Mouse (Mus musculus): Measurements from ENCODE around the gene Clec18a.
"Not testable (repeated sequence)": the region's sequence is repeated elsewhere in the genome, so short reads cannot be mapped to it uniquely, and the experiment has no call there.

The Clec18a gene

DNA sequence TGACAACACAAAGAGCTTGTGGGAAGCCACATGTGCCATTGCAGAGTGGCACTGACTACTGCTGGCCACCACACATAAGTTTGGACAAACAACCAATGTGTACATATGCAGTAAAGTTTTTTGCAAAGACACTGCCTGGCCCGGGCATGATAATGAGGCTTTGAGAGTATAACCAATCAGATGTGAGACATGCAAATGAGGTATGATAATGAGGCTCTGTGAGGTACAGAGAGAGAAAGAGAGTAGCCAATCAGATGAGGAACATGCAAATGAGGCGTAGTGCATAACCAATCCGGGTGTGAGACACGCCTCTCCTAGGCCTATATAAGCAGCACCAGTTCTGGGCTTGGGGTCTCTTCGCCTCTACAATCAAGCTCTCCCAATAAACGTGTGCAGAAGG is at the start of gene Clec18a:
TSS of gene Clec18a (minus strand) at position 101 of the 400 bp plus-strand sequence.
- not testable (repeated sequence) for DNase-seq

- DNase-seq, result no peak
Observed at GRCm38 (mm10) chr8:111130756-111131155, 38.5 kb upstream of the Clec18a start.

- DNase-seq, result no peak
Observed at GRCm38 (mm10) chr8:111119481-111119880, 27.3 kb upstream of the Clec18a start.

DNA sequence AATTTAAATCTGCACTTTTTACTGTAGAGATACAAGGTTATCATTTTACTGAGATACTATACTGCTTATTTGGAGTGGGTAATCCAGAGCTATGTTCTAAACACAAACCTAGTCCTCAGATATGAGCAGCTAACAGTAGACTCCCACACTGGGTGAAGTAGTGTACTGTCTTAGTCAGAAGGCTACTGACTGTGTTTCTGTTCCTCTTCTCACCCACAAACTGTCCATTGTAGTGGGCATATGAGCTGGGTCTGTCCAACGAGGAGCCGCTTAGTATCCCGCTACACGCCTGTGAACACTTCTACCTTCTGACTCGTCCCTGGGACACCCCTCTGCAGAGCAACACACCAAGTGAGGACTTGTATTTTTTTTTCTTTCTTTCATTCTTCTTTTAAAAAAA is 22.7 kb upstream of the Clec18a start:
- DNase-seq, result no peak

DNA sequence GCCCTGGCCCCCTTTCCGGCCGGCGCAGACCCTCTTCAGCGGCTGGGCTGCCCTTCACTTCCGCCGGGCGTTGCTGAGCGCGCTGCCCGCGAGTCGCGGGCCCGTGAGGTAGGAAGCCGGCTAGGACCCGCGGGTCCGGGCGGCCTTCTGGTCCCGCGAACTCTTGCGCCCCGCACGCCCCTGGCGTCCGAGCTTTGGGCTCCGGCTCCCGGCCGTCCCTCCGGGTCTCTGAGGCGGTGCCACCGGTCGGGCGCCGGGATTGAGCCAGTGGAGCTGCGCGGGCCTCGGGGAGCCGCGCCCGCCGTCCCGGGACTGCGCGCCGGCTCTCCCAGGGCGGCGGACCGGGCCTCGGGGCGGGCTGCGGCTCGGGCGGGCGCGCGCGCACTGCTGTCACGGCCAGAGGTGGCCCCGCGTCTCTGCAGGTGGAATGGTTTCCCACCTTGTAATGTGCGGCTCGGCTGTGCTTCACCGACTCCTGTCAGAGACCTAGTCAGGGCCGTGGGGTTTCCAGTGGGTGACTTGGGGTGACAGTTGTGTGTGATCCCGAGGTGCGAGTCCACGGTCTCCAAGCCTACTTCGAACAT is 2.6 kb upstream of the Clec18a start:
- peak; percentile 8 for DNase-seq

GRCm38 (mm10) chr8:111093865-111094718 is 1.9 kb upstream of the Clec18a start, which contains the start of gene Pdpr:
Gene Pdpr, plus strand, starts transcription at chr8:111094630.
- DNase-seq, result peak; percentile 90

DNA sequence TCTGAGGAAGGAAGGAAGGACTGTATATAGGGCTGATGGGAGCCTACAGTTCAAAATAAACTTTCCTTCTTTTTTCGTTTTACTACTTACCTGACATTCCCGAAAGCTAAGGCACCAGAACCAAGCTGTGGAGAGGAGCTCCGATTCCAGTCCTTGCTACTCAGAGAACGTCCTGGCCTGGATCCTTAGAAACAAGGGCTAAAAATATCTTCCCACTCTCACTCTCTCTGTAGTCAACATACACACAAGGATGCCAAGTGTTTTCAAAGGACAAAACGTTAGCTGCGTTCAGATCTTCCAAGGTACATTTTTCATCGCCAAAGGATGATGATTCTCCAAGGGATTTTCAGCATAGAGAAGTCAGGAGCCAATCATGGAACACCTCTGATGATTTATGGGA is 520 bp downstream of the Clec18a start:
- no peak for DNase-seq

GRCm38 (mm10) chr8:111090126-111090525 is 2.1 kb downstream of the Clec18a start:
- peak; percentile 80 for DNase-seq

- DNase-seq, result not testable (repeated sequence)
Observed at GRCm38 (mm10) chr8:111083936-111084335, 8.3 kb downstream of the Clec18a start.

DNA sequence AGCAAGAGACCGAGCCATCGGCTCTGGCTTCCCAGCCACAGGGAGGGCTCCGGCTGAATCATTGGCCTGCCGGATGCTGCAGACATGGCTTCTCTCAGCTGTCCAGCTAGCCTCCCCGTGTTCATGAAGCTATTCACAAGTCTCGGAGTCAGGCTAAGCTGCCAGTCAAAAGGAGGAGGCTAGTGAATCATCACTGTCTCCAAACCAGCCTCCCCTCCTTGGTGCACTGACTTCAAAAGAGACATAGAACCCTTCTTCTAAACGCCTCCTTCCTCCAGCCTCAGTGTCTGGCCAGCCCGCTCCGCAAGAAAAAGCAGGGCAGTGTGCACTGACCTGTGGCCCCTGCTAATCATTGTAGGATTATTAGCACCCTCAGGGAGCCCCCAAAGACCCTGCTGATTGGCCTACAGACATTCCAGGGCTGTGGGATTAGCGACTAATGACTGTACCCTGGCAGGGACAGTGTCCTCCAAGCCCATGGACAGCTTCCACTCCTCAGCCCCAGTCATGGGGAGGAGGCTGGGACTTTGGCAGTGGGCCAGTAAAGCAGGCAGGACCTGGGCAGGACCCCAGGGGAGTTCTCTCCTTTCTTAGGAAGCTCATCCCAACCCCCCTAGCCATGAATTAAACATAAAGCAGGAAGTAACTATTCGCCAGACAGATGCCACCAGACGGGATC is 10.5 kb downstream of the Clec18a start:
- no peak for DNase-seq

- DNase-seq, result no peak
Observed at GRCm38 (mm10) chr8:111079861-111080271, 12.4 kb downstream of the Clec18a start.

- DNase-seq, result no peak
Observed at GRCm38 (mm10) chr8:111079461-111079860, 12.8 kb downstream of the Clec18a start.

DNA sequence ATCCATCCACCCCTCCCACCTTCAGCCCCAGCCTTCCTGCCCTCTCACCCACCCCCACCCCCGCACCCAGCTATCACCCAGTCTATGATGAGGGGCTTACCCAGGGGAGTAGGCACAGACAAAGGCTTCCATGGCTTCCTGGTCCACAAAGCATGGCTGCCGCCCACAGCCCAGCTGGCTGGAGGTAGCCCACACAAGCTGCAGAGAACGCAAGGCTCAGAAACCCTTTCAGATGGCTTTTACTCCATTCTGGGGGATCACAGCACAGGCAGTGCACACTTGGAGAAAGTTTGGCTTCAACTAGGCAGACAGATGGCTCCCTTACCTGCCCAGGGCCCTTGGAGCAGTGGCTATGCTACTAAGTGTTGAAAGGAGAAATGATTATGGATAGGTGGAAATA is 16.3 kb downstream of the Clec18a start:
- DNase-seq, result peak; percentile 43

- DNase-seq, result not testable (repeated sequence)
Observed at GRCm38 (mm10) chr8:111068660-111069059, 23.6 kb downstream of the Clec18a start.

- no peak for DNase-seq
Observed at GRCm38 (mm10) chr8:111067439-111067838, 24.8 kb downstream of the Clec18a start.

GRCm38 (mm10) chr8:111066308-111066707 is 25.9 kb downstream of the Clec18a start:
- no peak for DNase-seq

DNA sequence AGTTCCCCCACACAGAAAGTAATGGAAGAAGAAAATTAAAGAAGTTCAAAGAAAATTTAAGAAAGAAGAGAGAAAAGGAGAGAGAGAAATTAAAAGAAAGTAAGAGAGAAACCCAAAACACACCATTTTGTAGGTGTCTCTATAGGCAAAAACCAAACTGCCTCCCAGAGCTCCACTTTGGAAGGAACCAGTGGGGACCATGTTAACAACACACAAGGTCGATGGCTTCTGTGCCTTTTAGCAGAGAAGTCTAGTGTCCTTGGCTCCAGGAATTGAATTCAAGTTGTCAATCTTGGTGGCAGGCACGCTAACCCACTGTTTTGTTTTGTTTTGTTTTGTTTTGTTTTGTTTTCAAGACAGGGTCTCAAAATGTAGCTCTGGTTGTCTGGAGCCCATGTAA is 29.3 kb downstream of the Clec18a start:
- no peak for DNase-seq

- DNase-seq, result peak; percentile 87
Observed at GRCm38 (mm10) chr8:111062072-111062757, 30.0 kb downstream of the Clec18a start.

DNA sequence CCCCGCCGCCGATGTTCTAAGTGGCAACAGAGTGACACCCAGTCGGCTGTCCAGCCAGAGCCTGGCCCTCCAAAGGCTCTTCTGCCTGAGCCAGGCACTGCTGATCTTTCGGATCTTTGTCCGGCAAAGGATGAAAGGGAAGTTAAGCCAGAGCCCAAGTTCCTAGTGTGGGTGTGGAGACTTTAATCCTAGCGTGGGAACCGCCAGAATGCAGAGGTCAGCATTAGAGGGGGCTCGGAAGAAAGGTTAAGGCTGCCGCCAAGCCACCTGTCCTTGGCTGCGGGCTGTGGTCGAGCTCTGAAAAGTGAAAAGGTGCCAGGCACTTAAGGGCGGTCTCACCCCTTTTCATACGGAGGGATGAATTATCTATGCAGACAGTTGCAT is 30.5 kb downstream of the Clec18a start:
- DNase-seq, result no peak

GRCm38 (mm10) chr8:111058946-111059572 is 33.2 kb downstream of the Clec18a start:
- DNase-seq, result no peak

DNA sequence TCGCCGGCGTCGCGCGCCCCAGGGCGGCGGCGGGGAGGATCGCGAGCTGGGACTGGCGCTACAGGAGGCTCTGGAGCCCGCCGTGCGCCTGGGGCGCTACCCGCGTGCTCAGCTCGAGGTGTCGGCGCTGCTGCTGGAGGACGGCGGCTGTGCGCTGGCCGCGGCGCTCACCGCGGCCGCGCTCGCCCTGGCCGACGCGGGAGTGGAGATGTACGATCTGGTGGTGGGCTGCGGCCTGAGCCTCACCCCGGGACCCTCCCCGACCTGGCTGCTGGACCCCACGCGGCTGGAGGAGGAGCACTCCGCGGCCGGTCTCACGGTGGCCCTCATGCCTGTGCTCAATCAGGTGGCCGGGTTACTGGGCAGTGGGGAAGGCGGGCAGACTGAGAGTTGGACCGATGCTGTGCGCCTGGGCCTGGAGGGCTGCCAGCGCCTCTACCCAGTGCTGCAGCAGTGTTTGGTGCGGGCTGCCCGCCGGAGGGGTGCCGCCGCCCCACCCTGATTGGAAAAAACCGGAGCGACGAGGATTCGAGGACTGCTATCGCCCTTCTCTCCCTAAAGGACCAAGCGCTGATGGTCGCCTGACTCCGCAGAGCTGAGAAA is 35.4 kb downstream of the Clec18a start:
- peak; percentile 53 for DNase-seq

DNA sequence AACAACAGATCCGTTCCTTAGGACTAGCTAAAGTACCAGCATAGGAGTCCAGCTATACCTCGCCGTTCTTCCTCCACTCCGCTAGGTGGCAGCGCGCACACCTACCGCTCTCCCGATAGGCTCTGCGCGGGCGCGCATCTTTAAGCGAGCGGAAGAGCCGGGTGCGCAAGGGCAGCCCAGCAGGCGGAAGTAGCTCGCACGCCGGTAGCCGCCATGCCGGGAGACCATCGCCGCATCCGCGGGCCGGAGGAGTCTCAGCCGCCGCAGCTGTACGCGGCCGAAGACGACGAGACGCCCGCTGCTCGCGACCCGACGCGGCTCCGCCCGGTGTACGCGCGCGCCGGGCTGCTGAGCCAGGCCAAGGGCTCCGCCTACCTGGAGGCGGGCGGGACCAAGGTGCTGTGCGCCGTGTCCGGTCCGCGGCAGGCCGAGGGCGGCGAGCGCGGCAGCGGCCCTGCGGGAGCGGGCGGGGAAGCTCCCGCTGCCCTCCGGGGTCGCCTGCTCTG is 36.0 kb downstream of the Clec18a start, which contains the start of gene Exosc6:
TSS of gene Exosc6 (plus strand) at position 182 of the 506 bp plus-strand sequence.
- peak; percentile 91 for DNase-seq
